Mouse (Mus musculus) ES-E14 (cell line): ENCODE measurements around the gene Akap2. TPM values are rescaled to one million over a fixed set of nuclear protein-coding genes. Genes with fewer than 3 reads are reported as not detected.

ENCODE experiments used
- DNase-seq: peaks from one replicate; pipeline ENCODE4 v3.0.0-alpha.2; 2013; ENCODE audit warnings: low read depth, low spot score
- H3K27ac ChIP-seq: 2 replicates; pipeline ENCODE4 v1.5.1; 2012; ENCODE audit warnings: low read depth, mild to moderate bottlenecking, low read length, moderate library complexity, mixed read lengths; ENCODE audit not compliant: poor library complexity, insufficient read depth, severe bottlenecking
- H3K36me3 ChIP-seq: 2 replicates; pipeline ENCODE4 v1.6.1; 2012; ENCODE audit warnings: mild to moderate bottlenecking, low read length, moderate library complexity, mixed read lengths; ENCODE audit not compliant: control insufficient read depth, poor library complexity, insufficient read depth, severe bottlenecking
- H3K4me1 ChIP-seq, 2 experiments: fragments of 150-350 bp in 1 of 2; sonication (generic) in 1 of 2; 2 replicates each; pipeline ENCODE4 v1.6.1; 2012; ENCODE audit warnings: low read length in 2 of 2, mild to moderate bottlenecking in 1 of 2, mixed read lengths in 1 of 2; ENCODE audit not compliant: control insufficient read depth in 2 of 2, insufficient read depth in 2 of 2, poor library complexity in 1 of 2
- H3K4me3 ChIP-seq, 2 experiments: fragments of 150-350 bp in 1 of 2; sonication (generic) in 1 of 2; 2 replicates each; pipeline ENCODE4 v1.5.1; 2012; ENCODE audit warnings: low read length in 2 of 2, low read depth in 1 of 2, mild to moderate bottlenecking in 1 of 2, mixed read lengths in 1 of 2; ENCODE audit not compliant: insufficient read depth in 1 of 2, poor library complexity in 1 of 2, severe bottlenecking in 1 of 2
- H3K9ac ChIP-seq: 2 replicates; pipeline ENCODE4 v1.6.1; 2012; ENCODE audit warnings: low read depth, mild to moderate bottlenecking, low read length, mixed read lengths; ENCODE audit not compliant: poor library complexity, insufficient read depth, severe bottlenecking
- H3K9me3 ChIP-seq: fragments of 150-350 bp; sonication (generic); 2 replicates; pipeline ENCODE4 v1.6.1; 2012; ENCODE audit warnings: low read depth, mild to moderate bottlenecking, low read length; ENCODE audit not compliant: control insufficient read depth, insufficient read depth
- CHD2 ChIP-seq: IDR thresholded peaks from 2 replicates; pipeline ENCODE4 v1.6.1; 2014; ENCODE audit warnings: mild to moderate bottlenecking, low read depth, low read length, inconsistent platforms
- HCFC1 ChIP-seq: IDR thresholded peaks from 2 replicates; pipeline ENCODE4 v1.6.1; 2012; ENCODE audit warnings: low read length, inconsistent platforms, borderline replicate concordance; ENCODE audit not compliant: insufficient read depth
- MAFK ChIP-seq: IDR thresholded peaks from 2 replicates; pipeline ENCODE4 v1.6.1; 2014; ENCODE audit warnings: mild to moderate bottlenecking, low read depth, low read length, inconsistent platforms; ENCODE audit not compliant: insufficient read depth
- ZC3H11A ChIP-seq: IDR thresholded peaks from 2 replicates; pipeline ENCODE4 v1.6.1; 2012; ENCODE audit warnings: low read depth, mild to moderate bottlenecking, inconsistent platforms, low read length, borderline replicate concordance
- ZNF384 ChIP-seq: IDR thresholded peaks from 2 replicates; pipeline ENCODE4 v1.6.1; 2012; ENCODE audit warnings: low read depth, low read length, inconsistent platforms
- in situ Hi-C, 2 experiments: fragments of 600-800 bp; cut with MboI; formaldehyde crosslinking; loops; one replicate each; pipeline ENCODE4 v1.15.1; 2025; ENCODE audit warnings: low sequenced_read_pairs in 2 of 2, inconsistent platforms in 1 of 2; ENCODE audit not compliant: unreplicated experiment in 2 of 2
- total RNA-seq: library from RNA; depleted of rRNA; stranded (reverse); fragments of 300-350 nt; gene quantifications from 2 replicates; pipeline ENCODE4 v1.2.3, GENCODE M21; 2012

The Akap2 gene
- total RNA-seq, 1 experiment: 35.7 TPM

GRCm38 (mm10) chr4:57908860-57909259 lies 191.4 kb downstream of the Akap2 start:
- in situ Hi-C loops: loop anchor here in 1 of 2 experiments (10.0 kb wide), 2 partner anchors 166 to 346 kb away; no protein-coding TSS in a partner anchor
- TF ChIP-seq HCFC1: no peak
- TF ChIP-seq ZNF384: no peak
- TF ChIP-seq CHD2: no peak
- no peak for TF ChIP-seq MAFK
- Histone ChIP-seq H3K4me1 (peaks cover 0 to 6% of the 10 kb centered on the region in 2 experiments; a peak in 1 of 4 replicates), H3K27ac (no peak overlapping the region), H3K9me3 (no peaks in the 10 kb centered on the region), H3K4me3 (no peak overlapping the region), H3K36me3 (no peaks in the 10 kb centered on the region), H3K9ac (no peak overlapping the region)
- DNase-seq: no peak

DNA sequence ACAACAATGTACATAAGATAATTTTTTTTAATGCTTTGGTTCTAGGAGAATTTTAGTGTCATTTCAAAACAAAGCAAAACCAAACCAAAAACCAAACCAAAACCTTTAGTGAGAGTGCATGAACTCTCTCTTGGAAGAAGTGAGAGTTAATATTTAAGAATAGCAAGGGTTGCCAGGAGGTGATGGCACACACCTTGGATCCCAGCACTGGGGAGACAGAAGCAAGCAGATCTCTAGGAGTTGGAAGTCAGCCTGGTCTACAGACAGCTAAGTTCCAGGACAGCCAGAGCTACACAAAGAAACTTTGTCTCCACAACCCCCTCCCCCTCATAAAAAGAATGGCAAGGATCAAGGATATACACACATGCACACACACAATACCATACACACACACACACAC lies 195.6 kb downstream of the Akap2 start:
- Histone ChIP-seq H3K9me3 (no peaks in the 10 kb centered on the region), H3K9ac (no peak overlapping the region), H3K4me1 (peaks cover 0 to 2% of the 10 kb centered on the region in 2 experiments; a peak in 1 of 4 replicates), H3K27ac (no peak overlapping the region), H3K36me3 (no peaks in the 10 kb centered on the region), H3K4me3 (no peak overlapping the region)
- in situ Hi-C loops: no loop called here
- TF ChIP-seq HCFC1 (no peak), MAFK (no peak), ZNF384 (no peak), ZC3H11A (no peak), CHD2 (no peak)
- no peak for DNase-seq

DNA sequence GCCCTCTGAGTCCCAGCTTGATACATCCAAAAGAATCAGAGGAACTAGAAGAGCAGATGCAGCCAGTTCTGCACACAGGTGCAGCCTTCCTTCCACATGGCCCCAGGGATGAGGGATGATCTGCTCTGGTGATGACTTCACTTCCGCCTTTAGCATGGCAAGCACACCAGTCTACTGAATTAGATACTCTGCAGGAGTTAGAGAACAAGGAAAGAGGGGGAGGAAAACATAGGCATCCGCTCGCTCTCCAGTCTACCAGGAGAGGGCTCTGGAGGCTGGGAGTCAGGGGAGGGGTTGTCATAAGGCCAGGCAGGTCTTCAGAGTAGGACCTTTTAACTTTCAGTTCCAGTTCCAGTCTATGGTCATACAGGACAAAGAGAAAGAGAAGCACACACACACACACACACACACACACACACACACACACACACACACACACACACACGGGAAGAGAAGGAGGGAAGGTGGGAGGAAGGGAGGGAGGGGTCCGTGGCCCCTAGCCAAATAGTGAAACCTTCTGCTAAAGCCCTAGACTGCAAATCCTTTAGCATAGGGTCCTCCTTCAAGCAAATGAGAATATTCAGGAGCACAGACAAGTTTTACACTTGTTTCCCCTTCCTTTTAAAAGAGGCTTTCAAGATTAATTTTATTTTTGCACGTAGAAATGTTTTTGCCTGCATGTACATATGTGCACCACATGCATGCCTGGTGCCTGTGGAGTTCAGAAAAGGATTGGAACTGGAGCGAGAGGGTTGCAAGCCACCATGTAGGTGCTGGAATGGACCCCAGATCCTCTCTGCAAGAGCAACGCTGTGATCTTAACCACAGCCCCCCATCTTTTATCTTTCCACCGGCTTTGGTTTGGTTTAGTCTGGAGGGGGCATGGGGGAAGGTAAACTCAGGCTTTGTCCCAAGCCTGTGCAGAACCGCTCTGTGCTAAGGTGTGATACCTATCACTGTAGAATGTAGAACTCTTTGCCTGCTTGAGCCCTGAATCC lies 197.0 kb downstream of the Akap2 start:
- H3K4me1 ChIP-seq: peaks cover 2 to 8% of the 10 kb centered on the region in 2 experiments; a peak in 3 of 4 replicates
- H3K27ac ChIP-seq: no peak overlapping the region
- H3K9ac ChIP-seq: no peak overlapping the region
- in situ Hi-C loops: no loop called here
- TF ChIP-seq CHD2 (no peak), MAFK (no peak), HCFC1 (no peak), ZNF384 (no peak), ZC3H11A (no peak)
- no peak for DNase-seq
- H3K36me3 ChIP-seq: no peaks in the 10 kb centered on the region
- H3K9me3 ChIP-seq: no peaks in the 10 kb centered on the region
- no peak overlapping the region; a peak in 1 of 4 replicates for H3K4me3 ChIP-seq

- Histone ChIP-seq H3K4me1 (peaks cover 2 to 8% of the 10 kb centered on the region in 2 experiments; a peak in 3 of 4 replicates), H3K9me3 (no peaks in the 10 kb centered on the region), H3K4me3 (peak overlapping the region; percentile 11 to 41; a peak in 2 of 4 replicates), H3K27ac (no peak overlapping the region), H3K9ac (no peak overlapping the region), H3K36me3 (no peaks in the 10 kb centered on the region)
- DNase-seq: no peak
- TF ChIP-seq HCFC1 (no peak), ZC3H11A (no peak), ZNF384 (no peak), CHD2 (no peak), MAFK (no peak)
- in situ Hi-C loops: no loop called here
These were observed 197.9 kb downstream of the Akap2 start for GRCm38 (mm10) chr4:57915216-57915965.
